Mouse (Mus musculus) spleen, adult 2 months (tissue): ENCODE measurements at regions not wholly inside any gene's neighbourhood (a gene's known extent, or its start where the extent isn't known, plus 50 kb on each side); places are given as distances from the start of the nearest gene placed in this dataset.

Source experiments
- CTCF ChIP-seq: fragments of 200-500 bp; IDR thresholded peaks from 2 replicates; pipeline ENCODE4 v1.5.1; 2011; ENCODE audit warnings: mild to moderate bottlenecking, inconsistent platforms; ENCODE audit not compliant: insufficient read depth, insufficient read length, insufficient replicate concordance; ENCODE audit errors: extremely low read depth
- POLR2A ChIP-seq: fragments of 200-500 bp; IDR thresholded peaks from 2 replicates; pipeline ENCODE4 v1.6.1; 2011; ENCODE audit warnings: low read depth, low read length, inconsistent platforms

DNA sequence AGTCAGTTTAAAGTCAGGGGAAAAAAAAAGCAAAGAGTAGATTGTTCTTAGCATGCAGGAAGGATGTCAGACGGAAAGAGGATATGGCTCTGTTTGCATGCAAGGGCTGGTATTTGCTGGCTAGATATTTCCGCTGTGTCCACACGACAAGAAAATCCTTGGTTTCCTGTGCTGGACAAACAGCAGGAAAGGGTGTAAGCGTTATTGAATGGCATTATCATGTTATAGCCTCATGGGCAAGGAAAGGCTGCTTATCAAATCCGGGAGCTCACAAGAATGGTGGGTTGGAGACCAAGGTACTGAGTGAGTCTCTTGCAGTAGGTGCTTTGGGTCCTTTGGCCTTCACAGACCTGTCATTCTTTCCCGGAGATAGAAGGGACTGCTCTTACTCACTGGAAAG lies 127.7 kb upstream of the Dph6 start:
- no peak for TF ChIP-seq CTCF
- TF ChIP-seq POLR2A = no peak
